Mouse (Mus musculus) ZHBTc4 (cell line): Measurements from ENCODE around the gene Atg10.

Source experiments
- DNase-seq: peaks from one replicate; pipeline ENCODE4 v3.0.0-alpha.2; 2011; ENCODE audit warnings: low read depth, low spot score

Gene Atg10

DNA sequence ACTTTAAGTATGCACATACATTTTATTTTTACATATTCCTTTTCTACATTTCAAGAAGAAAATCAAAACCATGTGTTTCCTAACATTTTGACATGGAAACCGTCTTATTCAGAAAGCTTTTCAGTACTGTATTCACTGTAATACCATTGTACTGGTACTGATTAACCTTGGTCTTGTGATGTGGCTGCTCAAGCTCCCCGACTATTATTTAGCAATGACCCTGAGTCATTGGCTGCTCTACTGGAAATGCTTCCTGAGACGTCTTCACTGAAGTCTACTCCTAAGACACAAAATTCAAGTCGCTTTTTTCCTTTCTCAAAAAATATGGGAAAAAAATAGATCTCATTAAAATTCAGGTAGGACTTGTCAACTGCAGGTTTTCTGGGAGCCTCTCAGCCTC is 105.6 kb downstream of the Atg10 start:
- DNase-seq = no peak

DNA sequence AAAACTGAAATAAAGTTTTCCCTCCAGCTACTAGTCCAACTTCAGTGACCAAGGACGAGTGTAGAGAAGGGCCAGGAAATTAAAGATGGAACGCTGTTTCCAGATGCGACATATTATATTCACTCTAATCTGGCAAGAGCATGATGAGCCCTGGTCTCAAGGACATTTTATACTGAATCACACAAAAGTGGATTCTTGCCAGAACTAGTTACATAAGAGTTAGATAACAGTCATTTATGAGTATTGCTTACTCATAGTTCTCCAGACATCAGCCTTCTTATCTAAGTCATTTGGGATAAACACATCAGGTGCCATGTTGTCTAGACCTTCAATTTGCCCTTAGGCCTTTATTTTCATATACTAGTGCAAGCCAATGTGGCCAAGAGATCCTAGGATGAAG is 108.9 kb downstream of the Atg10 start:
- no peak for DNase-seq

DNA sequence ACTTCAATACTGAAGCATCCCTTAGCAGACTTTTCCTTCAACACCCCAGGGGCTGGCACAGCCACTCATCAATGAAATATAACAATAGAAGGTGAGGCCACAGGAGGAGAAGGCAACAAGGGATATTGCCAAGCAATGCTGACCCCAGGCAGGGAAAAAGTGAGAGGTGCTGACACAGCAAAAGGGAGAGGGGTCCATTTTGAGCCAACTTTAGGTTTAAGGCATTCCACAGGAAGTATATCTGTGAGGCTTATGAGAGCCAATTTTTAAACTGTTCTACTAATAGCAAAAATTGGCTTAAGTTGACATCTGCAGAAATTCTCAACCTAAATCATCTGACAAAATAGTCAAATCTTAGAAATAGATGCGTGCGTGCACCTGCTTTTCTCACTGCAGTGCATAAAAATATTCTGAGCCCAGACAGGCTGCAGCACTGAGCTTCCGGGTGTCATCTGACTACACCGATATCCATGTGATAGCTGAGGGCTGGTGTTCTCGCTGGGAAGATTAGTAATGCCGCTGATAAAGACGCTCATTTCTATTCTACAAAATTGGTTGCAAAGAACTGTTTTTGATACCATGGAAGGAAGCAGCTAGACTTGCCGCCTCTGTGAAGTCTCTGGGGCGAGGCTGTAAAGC is 116.3 kb downstream of the Atg10 start:
- no peak for DNase-seq

DNA sequence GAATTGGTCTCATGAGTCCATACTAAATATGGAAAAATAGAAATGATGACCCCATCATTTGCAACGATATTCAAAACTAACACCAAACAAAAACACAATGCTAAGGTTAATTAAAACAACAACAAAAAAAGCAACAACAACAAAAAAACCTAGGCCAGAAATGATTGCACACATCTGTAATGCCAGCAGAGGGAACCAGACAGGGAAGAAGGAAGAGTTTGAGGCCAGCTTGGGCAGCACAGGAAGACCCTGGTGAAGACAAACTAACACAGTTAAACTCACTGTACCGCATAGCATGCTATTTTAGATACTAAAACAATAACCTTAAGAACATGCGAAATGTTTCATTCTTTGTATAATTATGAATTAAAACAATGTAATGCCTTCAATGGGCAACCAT is 121.5 kb downstream of the Atg10 start:
- no peak for DNase-seq

DNA sequence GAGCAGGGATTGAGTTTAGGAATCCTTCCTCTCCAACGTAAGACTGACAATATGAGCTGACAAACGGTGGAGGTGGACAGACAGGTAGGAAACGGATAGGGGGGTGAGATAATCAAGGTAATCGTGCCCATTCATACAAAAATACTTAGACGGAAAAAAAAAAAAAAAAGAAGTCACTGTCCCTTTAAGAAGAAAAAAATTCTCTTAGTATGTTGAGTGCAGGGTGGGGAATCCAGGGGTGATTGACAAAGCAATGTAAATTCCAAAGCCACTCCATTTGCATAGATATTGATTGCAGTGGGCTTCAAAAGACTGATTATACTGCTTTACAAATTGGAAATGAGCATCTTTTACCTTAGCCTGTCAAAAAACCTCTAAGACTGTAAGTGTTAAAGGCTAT is 123.4 kb downstream of the Atg10 start:
- no peak for DNase-seq

DNA sequence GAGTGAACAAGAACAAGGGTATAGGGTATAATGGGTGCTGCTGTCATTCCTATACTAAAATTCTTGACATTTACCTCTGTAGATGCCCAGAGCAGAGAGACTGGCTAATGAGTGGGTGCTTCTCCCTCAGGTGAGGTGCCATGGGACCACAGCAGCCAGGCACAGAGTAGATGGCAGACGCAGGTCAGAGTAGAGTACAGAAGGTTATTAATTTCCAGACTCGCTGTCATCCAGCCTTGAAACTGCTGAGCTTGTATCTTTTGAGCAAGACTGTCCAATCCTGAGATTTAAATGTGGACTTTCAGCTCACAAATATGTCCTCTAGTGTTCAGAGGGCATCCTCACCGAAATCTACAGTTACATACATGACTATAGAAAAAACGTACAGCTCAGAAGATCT is 128.9 kb downstream of the Atg10 start:
- DNase-seq = no peak

DNA sequence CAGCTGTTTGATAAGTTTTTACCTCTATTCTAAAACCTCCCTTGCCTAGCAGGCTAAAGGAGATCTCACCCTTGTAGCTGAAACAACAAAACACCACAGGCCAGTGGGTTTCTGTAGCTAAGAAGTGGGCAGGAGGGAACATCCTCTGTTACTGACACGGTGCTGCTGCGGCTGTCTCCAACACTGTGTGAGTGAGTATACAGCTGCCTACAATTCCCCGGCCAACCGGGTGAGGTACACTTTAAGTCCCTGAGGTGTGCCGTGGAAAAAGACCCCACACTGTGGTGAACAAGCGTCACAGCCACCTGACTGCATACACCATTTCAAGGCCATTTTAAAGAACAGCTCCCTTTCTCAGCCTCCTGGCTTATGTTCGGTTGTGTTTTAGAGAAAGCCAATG is 129.6 kb downstream of the Atg10 start:
- DNase-seq = peak; percentile 25

DNA sequence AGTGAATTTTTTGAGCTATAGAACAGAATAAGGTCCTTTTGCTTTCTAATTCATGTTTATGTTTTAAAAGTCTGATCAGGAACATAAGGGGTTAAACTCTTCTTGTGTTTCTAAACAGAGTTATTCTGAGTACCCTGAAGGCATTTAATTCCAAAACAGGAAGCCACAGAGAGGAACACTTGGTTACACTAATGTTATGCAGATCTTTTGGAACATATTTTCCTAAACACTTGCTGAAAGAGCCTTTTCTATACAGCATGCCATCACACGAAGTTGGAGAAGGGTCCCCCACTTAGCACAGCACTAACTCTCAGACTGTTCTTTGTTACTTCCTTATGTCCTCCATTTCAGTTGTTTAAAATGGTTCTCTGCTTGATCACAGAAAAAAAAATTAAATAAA is 130.2 kb downstream of the Atg10 start:
- DNase-seq = no peak

DNA sequence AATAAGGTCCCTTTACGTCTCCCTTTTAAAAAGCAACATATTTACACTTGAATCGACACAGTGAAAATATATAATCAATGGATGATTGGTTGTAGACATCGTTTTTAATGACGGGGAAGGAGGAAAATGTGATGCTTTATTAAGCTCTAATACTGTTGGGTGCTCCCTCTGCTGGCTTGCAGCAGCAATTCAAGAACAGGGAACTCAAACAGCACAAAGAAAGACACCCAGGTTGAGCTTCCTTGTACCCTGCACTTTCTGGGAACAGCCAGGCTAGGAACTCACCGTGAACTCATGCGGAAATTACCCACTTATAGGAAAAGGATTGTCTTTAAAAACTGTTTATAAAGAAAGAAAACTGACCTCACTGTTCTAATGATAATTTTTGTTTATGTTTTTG is 130.6 kb downstream of the Atg10 start:
- peak; percentile 29 for DNase-seq

DNA sequence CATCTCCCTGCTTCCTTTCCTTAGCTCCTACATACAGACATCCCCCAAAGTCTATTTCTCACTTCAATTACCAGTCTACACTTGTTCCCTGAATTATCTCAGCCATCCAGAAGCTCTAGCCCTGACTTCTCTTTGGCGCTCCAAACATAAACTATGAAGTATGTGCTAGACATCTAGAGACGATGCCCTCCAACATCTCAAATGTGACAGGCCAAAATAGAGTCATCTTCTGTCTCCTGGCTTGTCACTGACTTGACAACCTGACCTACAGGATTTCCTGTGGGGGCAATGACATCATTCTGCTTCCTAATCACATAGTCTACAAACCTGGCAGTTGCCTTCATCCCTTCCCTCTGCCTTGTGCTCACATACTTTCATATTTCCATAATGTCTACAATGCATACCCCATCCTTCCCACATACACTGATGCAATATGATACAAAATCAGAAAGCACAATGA is 132.0 kb downstream of the Atg10 start:
- no peak for DNase-seq

DNA sequence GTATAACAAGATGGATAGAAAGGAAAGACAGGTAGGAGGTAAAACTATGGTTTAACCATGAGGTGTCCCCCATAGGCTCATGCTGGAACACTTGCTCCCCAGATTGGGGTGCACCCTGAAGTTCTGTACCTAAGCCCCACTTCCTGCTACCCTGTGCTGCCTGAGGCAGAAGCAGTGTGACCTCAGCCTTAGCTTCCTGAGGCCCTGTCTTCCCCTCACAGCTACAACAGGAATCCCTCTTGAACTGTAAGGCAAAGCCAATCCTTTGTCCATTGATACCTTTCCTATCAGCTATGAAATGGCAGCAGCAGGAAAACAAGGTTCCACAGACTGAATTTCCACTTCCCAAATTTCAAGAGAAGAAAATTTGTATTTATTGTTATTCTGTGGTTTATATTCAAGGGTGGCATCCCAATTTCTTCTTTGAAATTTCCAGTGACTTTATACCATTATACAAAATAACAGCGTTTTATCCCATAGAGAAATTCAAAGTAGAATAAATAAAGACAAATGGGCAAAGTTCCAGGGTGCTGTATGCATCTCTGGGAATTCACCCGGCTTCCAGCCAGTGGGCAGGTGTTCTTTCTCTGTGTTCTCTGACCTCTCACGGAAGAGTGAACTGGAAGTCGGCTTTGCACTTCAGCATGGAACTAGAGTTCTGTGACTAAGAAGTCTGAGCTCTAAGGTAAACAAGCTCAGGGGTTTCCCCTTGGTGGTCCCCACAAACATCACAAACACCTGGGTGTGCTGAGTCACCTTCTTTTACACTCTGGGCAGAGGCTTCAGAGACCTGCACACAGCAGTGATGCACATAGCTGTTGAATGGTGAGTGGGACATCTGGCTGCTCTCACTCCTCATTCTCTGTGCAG is 132.7 kb downstream of the Atg10 start:
- no peak for DNase-seq

DNA sequence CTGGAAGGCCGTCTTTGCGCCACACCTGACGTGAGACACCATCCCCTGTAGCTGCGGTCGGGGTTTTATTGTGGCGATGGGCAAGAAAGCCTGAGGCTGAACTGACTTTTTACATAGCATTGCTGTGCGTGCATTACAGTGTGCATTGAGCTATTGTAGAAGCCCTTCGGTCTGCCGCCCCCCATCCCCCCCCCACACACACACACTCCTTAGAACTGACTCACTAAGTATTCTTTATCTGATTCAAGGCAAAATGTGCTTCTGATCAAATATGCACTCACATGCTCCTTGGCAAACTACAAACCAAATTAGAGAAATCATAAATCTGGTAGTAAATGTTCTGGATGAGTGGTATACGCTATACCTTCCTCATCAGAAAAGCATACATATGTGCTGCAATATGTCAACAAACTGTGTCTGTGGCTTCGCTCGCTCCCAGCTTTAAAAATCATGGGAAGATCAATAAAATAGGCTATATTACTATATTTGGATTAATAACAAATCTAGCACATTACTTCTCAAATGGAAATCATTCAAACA is 137.3 kb downstream of the Atg10 start:
- no peak for DNase-seq

DNA sequence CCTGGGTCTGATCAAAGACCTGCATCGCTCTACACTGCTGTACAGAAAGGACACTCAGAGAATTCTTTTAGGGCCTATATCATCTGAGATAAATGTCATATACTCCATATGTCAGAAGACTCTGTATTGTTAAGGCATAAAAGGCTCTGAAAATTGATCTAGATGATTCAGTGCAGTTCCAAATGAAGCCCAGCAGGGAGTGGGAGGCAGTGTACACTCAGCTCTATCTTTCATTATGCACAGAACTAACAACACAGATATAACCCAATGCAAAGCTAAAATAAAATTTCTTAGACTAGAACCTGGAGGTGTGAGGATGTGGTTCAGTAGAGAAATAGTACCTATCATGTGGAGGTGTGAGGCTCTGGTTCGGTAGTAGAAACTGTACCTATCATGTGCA is 151.4 kb downstream of the Atg10 start:
- no peak for DNase-seq

DNA sequence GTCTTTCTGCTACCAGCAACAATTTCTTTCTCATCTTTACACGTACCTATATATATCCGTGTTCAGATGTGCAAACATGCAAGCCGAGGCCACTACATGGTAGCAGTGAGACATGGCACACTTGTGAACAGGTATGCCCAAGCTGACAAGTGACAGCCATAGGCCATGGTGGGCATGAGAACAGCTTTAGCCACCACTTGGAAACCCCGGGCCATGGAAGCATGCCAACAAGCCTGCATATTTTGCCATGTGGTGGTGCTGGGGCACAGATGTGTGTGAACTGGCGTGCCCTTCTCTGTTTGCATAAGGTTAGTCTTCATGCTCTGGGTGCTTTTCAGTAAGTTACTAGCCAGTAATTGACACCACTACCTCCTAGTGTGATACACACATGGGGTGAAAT is 162.9 kb downstream of the Atg10 start:
- no peak for DNase-seq

DNA sequence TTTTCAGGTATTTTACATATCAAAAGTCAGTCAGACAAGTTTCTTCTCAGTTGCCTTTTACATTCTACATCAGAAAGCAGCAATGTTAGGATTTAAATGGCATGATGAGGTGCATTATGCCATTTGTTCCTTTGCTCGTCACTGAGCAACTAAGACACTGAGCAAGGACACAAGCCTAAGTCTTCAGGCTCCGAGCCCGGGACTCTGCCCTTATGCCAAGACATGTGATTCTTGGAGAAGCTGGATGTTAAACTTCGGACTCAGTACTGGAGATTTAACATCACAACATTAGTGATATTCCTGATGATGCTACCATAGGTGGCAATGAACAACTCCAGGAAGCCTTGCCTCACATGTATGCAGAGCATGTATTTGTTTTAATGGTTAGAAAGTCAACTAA is 175.6 kb downstream of the Atg10 start:
- DNase-seq = no peak

DNA sequence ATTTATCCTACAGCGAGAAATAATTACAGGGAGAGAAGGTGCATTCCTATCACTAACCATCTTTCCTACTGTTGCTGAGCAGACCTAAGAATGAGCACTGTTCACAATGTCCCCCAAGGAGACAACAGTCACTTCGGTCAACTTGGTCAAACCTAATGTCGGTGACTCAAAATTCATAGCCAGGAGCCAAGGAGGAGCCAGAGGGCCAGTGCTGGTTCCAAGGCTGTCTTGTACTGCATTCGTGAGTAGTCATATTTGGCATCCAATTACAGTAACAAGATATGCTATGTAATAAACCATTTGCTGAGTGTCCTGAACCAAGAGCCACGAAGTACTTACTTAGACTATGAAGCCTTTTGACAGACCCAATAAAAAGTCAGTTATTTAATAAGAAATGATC is 176.9 kb downstream of the Atg10 start:
- DNase-seq = no peak

DNA sequence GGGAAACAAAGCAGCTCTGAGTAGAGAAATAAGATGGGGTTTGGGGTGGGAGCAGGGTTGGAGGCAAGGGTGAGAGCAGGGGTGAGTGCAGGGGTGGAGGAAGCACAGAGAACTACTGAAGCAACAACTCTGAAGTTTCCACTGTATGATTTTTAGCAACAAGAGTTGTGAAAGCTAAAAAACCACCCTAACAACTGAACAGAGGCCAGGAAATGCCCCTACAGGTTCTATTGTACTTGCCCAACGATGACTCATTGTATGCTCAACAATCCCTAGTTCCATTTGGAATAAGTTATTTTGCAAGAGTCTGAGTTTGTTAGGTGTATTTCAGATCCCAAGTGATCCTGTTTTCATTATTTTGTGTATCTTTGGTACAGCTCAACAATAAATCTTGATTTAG is 182.5 kb downstream of the Atg10 start:
- DNase-seq = no peak

DNA sequence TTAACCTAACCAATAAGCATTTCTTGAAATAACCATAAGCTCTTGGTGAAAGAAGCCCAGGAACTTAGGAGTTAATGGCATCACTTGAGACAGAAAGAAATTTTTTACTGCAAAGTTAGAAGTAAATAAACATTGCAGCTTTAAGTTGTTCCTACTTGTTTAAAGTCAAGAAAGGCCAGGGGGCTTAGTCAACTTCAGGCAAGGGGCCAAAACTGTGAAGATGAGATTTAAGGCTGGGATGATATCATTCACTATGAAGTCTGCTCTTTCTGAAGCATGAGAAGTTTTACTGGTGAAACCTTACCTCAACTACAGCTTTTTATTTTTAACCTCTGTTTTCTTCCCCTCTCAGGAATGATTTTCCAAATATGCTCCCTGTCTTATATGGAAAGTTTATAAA is 183.3 kb downstream of the Atg10 start:
- no peak for DNase-seq

DNA sequence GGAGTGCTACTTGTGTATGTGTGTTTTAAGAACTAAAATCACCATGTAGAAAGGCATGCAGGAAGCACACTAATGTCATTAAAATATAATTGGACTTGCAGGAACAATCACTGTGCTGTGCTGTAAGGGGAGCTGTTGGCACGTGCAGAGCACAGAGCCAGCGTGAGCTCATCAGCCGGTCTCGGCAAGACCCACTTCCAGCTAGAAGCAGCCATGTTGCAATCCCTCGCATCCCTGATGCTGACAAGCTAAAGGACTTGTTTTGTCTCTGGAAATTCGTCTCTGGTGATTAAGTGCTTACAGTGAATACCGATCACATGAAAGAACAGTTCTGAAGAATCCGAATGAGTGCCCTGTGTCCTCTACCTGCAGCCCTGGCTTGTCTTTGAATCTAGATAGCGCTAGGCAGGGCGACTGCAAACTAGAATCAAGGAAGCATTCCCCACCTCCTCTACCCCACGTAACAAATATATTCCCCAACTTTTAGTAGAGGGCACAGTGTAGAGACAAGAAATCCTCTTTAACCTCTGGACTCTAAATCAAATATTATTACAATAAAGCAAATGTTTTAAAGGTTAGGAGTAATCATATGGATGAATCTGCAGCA is 184.5 kb downstream of the Atg10 start:
- peak; percentile 27 for DNase-seq

DNA sequence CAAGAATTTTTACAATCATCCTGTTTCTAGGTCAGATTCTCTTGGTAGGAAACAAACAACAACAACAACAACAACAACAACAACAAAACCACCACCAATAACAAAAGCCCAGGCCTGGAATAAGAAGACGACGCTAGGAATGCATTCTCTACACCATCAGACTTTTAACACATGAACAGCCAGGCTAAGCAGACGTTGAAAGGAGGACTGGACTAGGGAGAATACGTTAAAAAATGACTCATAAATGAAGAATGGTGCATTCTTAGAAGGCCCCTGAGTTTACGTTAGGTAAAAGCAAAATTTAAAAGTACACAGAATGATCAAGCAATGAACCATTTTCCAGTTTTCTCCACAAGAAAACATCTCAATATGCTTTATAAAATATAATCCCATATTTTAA is 185.1 kb downstream of the Atg10 start:
- no peak for DNase-seq

DNA sequence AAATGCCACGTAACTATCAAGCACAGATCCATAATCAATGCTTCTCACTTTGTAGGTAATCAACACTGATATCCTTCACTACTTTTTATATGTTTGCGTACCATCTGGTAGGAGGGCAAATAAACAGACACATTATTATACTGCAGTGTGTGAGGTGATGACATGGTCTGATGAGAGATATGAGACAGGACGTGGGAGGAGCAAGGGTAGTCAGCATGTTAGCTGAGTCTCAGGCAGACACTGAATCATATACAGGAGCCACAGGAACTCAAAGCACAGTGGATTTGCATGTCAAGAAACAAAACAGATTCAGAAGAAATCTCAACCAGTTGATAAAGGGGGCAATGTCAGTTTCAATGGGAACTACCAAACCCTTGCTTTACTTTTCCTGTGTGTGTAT is 185.7 kb downstream of the Atg10 start:
- DNase-seq = no peak

DNA sequence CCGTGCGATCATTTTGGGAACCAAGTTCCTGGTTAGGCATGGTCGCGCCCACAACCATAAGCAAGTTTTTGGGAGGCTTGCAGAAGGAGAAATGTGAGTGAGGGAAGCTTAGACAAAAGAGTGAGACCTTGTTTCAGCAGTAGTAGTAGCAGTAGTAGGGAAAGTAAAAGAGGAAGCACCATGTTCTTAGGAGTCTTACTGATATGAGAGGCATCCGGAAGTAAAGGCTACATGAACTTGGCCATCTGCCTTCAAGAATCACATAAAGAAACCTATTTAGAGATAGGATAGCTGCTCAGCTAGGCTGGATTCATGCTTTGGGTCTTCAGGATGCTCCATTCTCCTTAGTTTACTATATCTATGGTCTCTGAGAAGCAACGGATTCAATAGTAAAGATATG is 186.4 kb downstream of the Atg10 start:
- no peak for DNase-seq

DNA sequence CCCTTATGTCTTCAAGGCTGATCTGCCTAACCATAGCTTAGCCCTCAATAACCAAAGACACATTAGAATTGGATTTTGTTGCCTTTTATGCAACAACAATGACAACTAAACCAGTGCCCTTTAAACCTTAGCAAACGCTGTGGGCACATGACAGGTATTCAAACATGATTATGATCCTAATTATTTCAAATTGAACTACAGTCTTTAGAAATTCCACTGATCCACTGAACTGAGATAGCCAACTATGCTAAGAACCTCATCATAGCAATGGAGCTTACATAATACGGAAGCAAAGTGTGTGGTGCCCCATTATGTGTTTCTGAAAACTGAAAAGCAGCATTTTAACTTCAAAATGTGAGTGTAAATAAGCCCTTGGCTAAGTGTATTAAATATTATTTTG is 191.9 kb downstream of the Atg10 start:
- DNase-seq = no peak
